8 mouse cellular contexts compared by ENCODE assay signal in genomic region chr12:41486331-41486730, GRCm38 (mm10). TPM values are rescaled to one million over a fixed set of nuclear protein-coding genes. Genes with fewer than 3 reads are reported as not detected.
A peak's percentile ranks its signal among the peaks of the same experiment; 100 is the strongest.
DNase-seq lines count a peak whose midpoint lies in the region; ATAC-seq and TF ChIP-seq lines count a peak whose summit lies in the region.

Gene Lrrn3 (minus strand): TSS chr12:41486431.

- no peak for TF ChIP-seq POLR2A in small intestine, adult 2 months (IDR thresholded peaks at IDR 0.05; ENCODE audit: low read depth, low read length)

- intact Hi-C loops in left cerebral cortex, postnatal 14 days (cut with DNase I): loop anchor here (5.0 kb wide), 2 partner anchors 196 to 374 kb away; no protein-coding TSS in a partner anchor

- peak within 1 kb of the TSS; percentile 42 for H3K4me3 ChIP-seq in neural tube, embryonic 11.5 days (ENCODE audit: low read depth, low read length)
- peak within 1 kb of the TSS; percentile 39 for H3K4me3 ChIP-seq in small intestine, adult 2 months (ENCODE audit: low read depth, low read length)

- DNase-seq in adrenal gland, adult 18-20 months (ENCODE audit: low spot score in 2 of 2): no peak
- DNase-seq in adrenal gland, adult (ENCODE audit: inconsistent age in 2 of 2, low spot score in 1 of 2): no peak
- no peak for DNase-seq in neural tube, embryonic 11.5 days (ENCODE audit: low spot score)
- DNase-seq in neural tube, embryonic 10.5 days (ENCODE audit: extremely low spot score, low spot score): no peak
- DNase-seq in left cerebral cortex, postnatal 14 days (ENCODE audit: low spot score in 2 of 2): no peak
- no peak for DNase-seq in spleen, postnatal 14 days (ENCODE audit: low spot score in 2 of 2)
- DNase-seq in adipocyte (ENCODE audit: low spot score): no peak

- TF ChIP-seq CTCF in small intestine, adult 2 months (IDR thresholded peaks at IDR 0.05; ENCODE audit: extremely low read depth, insufficient read length, insufficient replicate concordance, low read depth, low read length): no peak

- H3K27ac ChIP-seq in neural tube, embryonic 11.5 days (ENCODE audit: low read depth, low read length): peak within 1 kb of the TSS; percentile 51
- no peak within 1 kb of the TSS for H3K27ac ChIP-seq in small intestine, adult 2 months (ENCODE audit: insufficient read depth, low read depth, low read length)

- H3K9ac ChIP-seq in neural tube, embryonic 11.5 days (ENCODE audit: low read length): peak within 1 kb of the TSS; percentile 51

- no peaks in the 10 kb centered on the region for H3K27me3 ChIP-seq in neural tube, embryonic 11.5 days (ENCODE audit: control insufficient read depth, insufficient read depth, low read length)
- no peaks in the 10 kb centered on the region for H3K27me3 ChIP-seq in small intestine, adult 2 months (ENCODE audit: control insufficient read depth, insufficient read depth, low read length)

- ATAC-seq in neural tube, embryonic 11.5 days (ENCODE audit: insufficient read depth, low FRiP score, low TSS enrichment): no peak

- 90% methylated on average over 1 of the region's 1 CpGs for WGBS in neural tube, embryonic 11.5 days
- WGBS in small intestine, adult 2 months: 94% methylated on average over 1 of the region's 1 CpGs

- H3K4me2 ChIP-seq in neural tube, embryonic 11.5 days (ENCODE audit: low read depth): peak within 1 kb of the TSS; percentile 53

- no peaks in the 10 kb centered on the region for H3K36me3 ChIP-seq in neural tube, embryonic 11.5 days (ENCODE audit: control insufficient read depth, insufficient read depth, low read length)
- H3K36me3 ChIP-seq in small intestine, adult 2 months (ENCODE audit: control insufficient read depth, insufficient read depth, low read length): no peaks in the 10 kb centered on the region

- H3K4me1 ChIP-seq in neural tube, embryonic 11.5 days (ENCODE audit: control insufficient read depth, insufficient read depth, low read length): peaks cover 8% of the 10 kb centered on the region; the same call in 1 of the 2 replicates
- no peaks in the 10 kb centered on the region for H3K4me1 ChIP-seq in small intestine, adult 2 months (ENCODE audit: control insufficient read depth, insufficient read depth, insufficient read length, low read length)

- H3K9me3 ChIP-seq in neural tube, embryonic 11.5 days (ENCODE audit: control insufficient read depth, low read length): no peaks in the 10 kb centered on the region

RNA-seq across cellular contexts. Expression of gene Lrrn3, which starts in this region (rescaled TPM):
- 10 to 100 TPM; 28.8 to 46.9 TPM for total RNA-seq in adrenal gland, adult 18-20 months (2021)
- 53.5 and 57.2 TPM in 2 replicates for polyA plus RNA-seq in neural tube, embryonic 11.5 days (2014; fragmentation: Nextera tagmentation; extraction: Ambion mirVana)
- 10 to 100 TPM; 50.5 to 56.2 TPM for total RNA-seq in left cerebral cortex, postnatal 14 days (2021)
- 0.03 and 0.04 TPM in 2 replicates for polyA plus RNA-seq in small intestine, adult 2 months (2012; rRNA removed)

Comparison
In these comparisons a context has a peak if more than half of its experiments do, and no peak if none do; other contexts are left out.
1. RNA of gene Lrrn3 (polyA plus RNA-seq): 53.5 to 57.2 TPM in neural tube, embryonic 11.5 days; 0.03 to 0.04 TPM in small intestine, adult 2 months; every median in the first group is over 10 times any median in the second.